Mouse (Mus musculus) adrenal gland, adult (tissue): Measurements from ENCODE around the gene Trmt112.
A peak's percentile ranks its signal among the peaks of the same experiment; 100 is the strongest.

Source experiments
- DNase-seq, 2 experiments: peaks; one replicate each; pipeline ENCODE4 v3.0.0; 2022 to 2023; ENCODE audit warnings: low spot score in 1 of 2; ENCODE audit not compliant: inconsistent age in 2 of 2

Gene Trmt112

DNA sequence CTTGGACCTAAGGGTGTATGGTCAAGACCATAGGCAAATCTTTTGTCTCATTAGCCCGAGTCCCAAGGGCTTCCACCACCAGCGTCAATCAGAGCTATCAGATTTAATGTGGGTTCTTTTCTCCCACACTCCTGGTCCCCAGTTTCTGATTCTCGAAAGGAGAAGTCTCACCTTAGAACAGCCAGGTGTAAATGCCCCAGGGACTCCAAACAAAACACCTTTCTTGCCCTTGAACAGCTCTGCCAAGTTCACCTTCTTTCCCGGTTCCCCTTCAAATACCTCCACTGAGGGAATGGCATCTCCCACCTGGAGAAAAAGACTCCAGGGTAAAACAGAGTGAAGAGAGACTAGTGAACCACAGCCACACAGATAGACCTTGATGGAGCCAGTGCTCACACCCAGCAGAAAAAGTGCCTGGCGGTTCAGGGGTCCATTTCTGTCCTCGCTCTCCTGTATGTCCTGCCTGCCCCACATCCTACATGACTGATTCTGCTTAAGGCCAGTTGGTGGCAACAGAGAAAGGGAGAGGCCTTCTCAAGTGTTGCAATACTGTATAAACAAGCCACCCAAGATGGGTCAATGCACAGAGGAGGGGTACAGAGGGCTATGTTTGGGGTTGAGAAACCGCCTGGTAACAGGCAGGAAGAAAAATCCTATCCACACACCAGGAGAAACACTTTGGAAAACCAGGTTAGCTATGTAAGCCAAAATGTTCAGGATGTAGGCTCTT lies 1.5 kb upstream of the Trmt112 start:
- DNase-seq = peak in 1 of 2 experiments; percentile 53

DNA sequence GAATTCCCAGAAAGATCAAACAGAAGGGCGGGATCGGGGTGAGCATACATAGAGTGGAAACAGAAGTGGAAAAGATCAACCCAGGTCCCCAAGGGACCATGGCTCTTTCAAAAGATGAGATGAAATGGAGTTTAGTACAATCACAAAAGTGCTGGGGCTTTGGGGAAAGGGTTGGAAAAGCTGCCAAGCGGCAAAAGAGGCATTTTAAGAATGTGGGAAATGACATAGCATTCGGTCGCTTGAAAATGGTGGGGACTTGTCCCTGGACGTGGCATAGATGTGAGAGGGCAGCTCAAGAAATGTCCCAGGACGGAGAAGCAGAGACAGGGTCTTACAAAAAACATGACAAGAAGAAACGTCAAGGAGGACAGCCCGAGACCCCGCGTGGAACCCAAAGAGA lies 477 bp upstream of the Trmt112 start:
- no peak for DNase-seq

DNA sequence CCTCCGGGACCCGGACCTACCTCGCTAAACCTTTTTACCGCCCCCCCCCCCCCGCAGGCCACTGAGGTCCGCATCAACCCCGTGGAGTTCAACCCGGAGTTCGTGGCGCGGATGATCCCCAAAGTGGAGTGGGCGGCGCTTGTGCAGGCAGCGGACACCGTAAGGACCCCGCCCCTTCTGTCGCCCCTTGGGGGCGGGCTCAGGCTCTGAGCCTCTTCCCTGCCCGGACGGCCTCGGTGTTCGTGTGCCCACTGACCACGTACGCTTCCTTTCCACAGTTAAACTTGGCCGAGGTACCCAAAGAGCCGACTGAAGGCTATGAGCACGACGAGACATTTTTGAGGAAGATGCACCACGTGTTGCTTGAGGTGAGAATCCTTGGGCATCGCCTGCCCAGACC lies 808 bp downstream of the Trmt112 start:
- DNase-seq = peak in 1 of 2 experiments; percentile 77

DNA sequence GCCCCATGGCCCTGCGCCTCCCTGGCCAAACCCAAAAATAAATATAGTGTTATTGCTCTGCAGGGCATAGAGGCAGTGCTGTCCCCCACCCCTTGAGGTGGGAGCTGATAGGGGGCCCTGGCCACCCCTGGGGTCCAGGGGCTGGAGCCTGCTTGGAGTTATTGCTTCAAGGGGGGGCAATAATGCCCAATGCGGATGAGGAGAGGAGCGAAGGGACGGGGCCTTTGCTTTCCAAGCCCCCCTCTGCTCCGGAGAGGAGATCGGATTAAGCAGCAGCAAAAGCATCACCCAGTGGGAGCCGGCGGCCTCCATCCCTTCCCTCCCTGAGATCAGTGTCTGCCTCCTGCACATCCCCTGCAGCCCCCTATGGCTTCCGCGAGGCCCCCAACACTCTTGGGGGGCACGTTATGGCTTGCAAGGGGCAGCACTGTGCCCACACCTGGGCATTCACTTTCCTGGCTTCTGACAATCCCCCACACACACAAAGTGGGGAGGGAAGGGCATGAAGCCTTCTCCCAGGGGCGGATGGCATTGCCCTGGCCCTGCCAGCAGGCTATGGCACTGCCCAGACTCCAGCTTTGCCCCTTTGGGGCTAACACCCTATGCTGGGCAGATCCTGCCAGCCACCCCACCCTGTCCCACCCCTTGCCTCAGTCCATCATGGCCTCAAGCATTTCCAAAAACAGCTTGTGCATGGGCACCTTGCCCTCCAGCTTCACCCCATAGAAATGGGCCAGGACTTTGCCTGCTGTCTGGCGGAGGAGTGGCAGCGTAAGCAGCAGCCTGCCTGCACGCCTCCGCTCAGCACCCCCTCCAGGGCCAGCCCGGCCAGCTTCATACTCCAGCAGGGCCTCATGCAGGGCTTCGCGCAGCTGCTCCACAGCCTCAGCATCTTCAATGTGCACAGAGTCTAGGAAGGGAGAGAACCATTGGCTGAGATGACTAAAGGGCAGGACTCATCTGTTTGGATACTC lies 1.9 kb downstream of the Trmt112 start:
- peak; percentile 38 to 52 for DNase-seq

DNA sequence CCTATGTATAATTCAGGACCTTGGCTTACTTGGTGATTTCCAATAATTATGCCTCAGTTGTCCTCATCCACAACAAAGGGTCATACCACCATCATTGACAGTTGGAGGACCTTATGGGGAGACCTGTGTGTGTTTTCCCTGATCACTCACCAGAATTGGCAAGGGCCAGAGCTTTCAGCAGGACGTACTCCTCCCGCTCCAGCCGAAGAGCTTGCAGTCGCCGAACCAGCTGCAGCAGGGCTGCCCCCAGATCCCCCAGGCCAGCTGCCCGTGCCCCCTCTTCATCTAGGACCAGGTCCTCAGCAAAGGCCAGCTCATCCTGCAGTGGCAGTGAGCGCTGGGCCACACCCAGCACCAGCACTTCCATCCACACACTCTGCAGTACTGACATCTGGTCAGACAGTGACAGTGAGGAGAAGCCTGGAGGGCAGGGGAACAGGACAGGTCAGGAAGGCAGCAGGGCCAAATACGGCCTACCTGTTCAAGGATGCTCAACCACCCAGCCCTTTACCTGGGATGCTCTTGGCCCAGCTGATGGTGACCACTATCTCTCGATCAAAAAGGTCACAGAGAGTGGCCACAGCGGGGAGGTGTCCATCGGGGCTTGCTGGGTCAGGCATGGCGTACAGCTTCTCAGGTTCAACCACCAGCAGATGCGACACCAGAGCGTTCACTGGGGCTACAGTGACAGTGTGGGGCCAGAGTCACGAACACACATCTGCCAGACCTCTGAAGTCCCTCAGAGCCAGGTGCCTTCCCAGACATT lies 2.9 kb downstream of the Trmt112 start:
- DNase-seq = peak; percentile 19 to 46

DNA sequence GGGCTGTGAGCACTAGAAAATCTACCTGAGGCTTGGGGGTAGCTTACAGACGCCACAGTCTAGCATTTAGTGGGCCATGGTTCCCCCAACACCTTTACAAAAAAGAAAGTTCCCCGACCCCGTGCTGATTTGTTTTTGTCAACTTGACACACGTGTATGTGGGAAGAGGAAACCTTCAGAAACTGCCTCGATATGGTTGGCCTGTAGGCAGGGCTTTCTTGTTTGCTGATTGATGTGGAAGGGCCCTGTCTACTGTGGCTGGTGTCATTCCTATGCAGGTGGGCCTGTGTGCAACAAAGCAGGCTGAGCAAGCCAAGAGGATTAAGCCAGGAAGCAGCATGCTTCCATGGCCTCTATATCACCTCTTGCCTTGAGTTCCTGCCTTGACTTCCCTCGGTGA lies 3.5 kb downstream of the Trmt112 start:
- DNase-seq = peak; percentile 4 to 32

DNA sequence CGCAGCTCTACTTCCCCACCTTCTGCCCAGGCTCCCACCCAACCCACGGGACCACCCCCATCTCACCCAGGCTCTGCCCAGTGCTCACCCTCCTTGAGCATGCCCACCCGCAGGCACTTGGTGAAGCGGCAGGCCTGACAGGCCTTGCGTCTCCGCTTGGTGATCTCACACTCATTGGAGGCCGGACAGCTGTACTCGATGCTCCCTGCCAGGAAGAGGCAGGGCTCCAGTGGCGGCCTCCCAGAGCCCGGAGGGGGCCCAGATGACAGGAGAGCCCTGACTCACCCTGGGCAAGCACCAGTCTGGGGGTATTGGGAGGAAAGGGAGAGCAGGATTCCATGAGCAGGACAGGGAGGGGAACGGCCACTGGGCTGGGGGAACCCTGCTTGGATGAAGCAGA lies 4.5 kb downstream of the Trmt112 start:
- peak in 1 of 2 experiments; percentile 36 for DNase-seq

DNA sequence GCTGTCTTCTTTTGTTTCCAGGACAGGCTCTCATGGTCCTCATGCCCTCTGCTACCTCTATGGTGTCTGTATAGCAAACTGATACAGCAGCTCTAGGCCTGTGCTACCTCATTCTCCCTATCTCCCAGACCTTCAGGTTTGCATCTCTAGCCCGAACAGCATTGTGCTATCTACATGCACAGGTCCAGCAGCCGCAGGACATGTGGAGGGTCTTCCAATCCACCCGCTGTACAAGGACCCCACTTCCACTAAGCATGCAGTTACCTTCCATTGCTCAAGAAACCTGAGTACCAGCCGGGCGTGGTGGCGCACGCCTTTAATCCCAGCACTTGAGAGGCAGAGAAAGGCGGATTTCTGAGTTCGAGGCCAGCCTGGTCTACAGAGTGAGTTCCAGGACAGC lies 5.0 kb downstream of the Trmt112 start:
- DNase-seq = no peak

DNA sequence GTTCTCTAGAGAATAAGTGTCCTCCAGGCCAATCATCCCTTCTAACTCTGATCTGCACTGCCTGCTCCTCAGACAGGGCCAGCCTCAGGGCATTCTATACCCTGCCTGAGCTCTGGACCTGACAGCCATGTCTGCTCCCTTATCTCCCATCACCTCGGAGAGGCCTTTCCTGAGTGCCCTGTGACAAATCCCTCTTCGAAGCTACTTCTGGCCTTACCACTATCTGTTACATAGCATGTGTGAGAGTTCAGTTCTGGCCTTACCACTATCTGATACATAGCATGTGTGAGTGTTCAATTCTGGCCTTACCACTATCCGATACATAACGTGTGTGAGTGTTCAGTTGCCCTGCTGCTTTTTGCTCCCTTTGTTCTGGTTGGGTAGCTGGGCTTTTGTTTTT lies 5.8 kb downstream of the Trmt112 start:
- peak in 1 of 2 experiments; percentile 21 for DNase-seq

DNA sequence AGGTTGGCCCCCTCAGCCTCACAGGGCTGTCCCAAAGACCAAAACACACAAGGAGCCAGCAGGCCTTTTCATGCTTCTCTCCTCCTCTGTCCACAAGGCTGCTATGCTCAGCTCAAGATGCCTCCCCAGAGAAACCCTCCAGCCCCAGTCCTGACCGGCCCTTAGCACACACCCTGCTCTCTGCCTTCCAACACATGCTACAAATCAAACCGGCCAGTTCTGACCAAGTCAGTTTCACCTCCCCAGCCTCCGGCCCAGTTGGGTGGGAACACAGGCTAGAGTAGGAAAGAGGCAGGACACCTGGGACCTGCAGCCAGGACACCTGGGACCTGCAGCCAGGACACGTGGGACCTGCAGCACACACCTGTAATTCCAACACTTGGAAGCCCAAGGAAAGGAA lies 7.0 kb downstream of the Trmt112 start:
- peak in 1 of 2 experiments; percentile 31 for DNase-seq

DNA sequence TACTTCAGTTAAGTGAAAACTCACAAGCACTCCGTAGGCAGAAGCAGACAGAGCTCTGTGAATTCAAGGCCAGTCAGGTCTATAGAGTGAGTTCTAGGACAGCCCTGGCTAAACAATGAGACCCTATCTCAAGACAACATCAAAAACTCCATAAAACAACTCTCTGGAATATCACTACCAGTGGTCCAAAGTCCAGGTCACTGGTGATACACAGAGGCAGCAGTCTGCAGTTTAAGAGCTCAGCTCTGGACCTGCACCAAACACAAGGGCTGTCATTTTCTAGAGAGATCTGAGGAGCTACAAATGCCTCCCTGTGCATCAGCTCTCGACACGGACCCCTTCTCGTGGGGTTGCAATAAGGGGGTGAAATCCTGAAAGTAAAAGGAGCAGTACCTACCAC lies 8.8 kb downstream of the Trmt112 start:
- DNase-seq = peak in 1 of 2 experiments; percentile 28

DNA sequence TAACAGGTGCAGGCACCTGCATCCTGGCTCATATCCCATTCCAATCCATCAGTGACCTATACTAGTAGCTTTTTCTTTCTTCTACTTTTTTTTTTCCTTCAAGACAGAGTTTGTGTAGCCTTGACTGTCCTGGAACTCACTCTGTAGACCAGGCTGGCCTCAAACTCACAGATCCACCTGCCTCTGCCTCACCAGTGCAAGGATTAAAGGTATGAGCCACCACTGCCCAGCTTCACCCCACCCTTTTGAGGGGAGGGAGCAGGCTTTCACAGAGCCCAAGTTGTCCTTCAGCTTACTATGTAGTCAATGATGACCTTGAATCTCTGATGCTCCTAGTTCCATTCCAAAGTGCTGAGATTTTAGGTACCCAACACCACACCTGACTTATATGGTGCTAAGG lies 9.9 kb downstream of the Trmt112 start:
- peak in 1 of 2 experiments; percentile 62 for DNase-seq

DNA sequence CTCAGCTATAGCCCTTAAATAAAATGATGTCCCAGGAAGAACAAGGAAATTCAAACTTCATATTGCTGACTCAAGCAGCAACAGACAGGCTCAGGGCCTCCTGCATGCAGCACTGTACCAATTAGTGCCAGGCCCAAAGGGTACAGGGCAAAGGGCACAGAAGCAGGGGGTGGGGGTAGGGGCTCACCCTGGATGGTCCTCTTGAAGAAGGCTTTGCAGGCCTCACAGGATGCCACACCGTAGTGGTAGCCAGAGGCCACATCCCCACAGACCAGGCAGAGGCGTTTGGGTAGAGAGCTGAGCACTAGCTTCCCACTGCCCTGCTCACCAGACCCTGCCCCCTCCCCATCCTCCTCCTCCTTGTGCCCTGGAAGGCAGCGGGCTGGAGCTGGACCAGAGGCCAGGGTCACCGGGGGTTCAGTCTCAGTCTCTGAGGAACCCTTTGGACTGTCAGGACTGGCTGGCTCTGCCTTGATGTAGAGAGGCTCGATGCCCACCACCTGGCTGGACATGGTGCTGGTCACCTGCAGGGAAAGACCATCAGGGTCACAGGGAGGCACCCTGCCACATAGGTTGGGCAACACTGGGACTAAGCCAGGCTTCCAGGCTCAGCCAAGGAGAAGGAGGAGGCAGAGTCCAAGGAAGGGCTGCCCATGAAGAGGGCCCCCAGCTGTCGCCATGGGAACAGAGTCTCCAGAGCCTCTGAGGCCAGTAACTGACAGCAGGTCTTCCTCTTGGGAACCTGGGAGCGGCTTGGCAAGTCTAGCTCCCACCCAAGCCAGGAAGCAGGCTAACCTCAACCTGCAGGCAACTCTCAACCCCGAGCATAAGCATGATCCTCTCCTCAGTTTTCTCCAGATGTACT lies 10.6 kb downstream of the Trmt112 start:
- DNase-seq = peak; percentile 65 to 86

DNA sequence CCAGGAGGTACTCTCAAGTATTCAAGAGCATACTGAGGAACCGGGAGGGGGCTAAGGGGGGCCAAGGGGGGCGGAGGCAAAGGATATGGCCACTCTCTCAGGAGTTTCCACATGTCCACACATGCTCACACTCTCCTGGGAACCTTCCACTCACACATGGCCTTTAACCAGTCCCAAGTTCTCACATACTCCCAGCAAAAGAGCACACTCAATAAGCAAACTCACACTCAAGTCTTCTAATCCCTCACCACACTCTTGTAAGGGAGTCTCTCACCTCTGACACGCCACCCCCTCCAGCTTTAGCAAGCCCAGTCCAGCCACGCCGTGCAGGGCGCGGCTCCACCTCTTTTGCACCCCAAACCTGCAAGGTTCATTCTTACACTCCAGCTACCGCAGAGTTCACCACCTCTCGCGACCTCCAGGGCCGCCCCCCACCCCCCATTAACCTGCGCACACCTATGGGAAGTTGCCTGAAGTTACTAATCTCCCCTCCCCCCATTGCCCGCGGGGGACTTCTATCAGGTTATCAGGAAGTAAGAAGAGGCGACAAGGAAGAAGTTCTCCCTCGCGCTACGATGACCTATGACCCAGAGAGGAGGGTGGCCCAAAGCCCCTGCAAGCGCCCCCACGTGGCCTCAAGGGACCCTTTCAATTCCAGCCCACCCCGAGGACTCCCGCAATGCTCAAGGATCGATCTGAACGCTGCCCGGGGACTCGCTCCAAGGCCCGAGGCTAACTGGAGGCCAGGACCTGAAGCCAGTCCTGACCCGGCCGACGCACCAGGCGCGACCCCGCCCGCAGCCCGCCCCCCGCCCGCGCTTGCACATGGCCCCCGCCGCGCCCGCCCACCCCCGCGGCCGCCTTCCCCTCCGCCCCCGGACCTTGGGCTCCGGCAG lies 11.5 kb downstream of the Trmt112 start:
- peak; percentile 77 to 88 for DNase-seq

DNA sequence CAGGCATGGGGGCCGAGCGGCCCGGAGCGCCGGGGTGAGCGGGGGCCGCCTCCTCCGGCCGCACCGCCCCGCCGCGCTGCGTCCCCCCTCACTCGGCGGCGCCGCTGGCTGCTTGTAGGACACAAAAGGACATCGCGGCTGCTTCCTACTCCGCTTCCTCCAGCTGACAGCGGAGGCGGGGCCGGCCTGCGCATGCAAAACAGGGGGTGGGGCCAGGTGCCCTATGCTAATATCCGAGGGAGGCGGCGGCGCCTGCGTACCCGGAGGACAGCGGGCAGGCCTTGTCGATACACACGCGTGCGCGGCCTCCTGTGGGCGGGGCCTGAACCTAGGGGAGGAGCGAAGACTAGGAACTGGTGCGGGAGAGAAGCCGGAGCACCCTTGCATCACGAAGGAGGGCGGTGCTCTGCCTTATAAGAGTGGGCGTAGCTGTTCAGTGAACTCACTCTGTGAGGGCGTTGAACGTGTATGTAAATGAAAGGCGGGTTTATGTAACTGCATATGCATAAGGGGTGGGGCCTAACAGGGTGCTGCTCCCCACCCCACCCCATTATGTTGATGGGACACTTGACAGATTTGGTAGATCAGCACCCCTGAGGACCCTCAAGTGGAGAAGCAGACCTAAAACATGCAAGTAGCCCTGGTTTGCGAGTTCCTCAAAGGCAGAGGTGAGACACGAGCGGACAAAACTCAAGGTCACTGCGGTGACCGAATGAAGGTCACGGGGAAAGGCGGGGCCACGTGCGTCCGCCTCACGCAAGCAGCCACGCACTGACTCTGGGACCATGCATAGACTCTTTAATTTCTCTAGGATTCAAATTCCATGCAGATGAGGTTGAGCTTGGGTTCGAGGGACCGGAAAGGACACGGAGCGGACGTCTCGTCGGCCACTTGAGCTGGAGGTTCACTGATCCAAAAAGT lies 12.4 kb downstream of the Trmt112 start, which contains the start of gene Esrra:
Gene Esrra (minus strand): TSS at position 167 of the 921 bp plus-strand sequence.
- peak; percentile 100 for DNase-seq

DNA sequence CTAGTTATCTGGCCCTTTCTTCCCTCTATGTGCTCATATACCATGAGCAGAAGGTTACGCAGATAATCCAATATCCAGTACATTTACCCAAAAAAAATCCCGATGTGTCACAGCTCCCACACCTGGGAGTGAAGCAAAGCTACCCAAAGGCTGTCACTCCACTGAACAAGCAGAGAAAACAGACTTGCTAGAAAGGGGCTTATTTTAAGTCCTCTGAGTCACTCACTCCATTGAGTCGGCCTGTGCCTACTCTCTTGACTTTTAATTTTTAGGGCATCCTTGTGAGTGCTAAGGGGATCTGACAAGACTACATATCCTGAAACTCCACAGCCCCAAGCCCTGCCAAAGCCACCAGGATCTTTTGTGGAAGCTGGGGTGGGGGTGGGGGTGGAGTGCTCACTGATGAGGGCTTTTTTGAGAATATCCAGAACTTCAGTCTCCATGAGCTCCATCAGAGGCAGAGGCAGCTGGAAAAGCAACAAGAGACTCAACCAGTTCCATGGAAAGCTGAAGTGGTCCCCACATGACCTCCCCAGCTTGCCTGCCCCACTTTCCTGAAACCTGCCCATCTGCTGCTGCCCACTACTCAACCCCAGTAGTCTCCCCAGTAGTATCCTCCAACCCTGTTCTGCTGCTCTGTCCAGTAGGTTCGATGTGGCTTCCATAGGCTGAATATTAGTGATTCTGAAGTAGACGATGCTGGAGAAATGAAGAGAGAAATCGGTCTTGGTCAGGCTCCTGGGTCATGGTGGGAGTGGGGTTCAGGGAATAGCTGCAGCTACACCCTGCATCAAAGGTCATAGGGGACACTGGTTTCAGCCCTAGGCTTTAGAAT lies 13.6 kb downstream of the Trmt112 start:
- no peak for DNase-seq
